Mouse (Mus musculus) gastrocnemius, adult 2 months (tissue): ENCODE results near the gene Disp3. TPM values are rescaled to one million over a fixed set of nuclear protein-coding genes. Genes with fewer than 3 reads are reported as not detected.

Experiments
- DNase-seq: peaks from one replicate; pipeline ENCODE4 v3.0.0; 2022
- H3K27ac ChIP-seq: fragments of 200-600 bp; 2 replicates; pipeline ENCODE4 v1.8.1; 2022; ENCODE audit warnings: mild to moderate bottlenecking
- H3K4me3 ChIP-seq: fragments of 200-600 bp; 2 replicates; pipeline ENCODE4 v1.8.1; 2022; ENCODE audit warnings: mild to moderate bottlenecking, moderate library complexity
- CTCF ChIP-seq: fragments of 200-600 bp; IDR thresholded peaks from 2 replicates; pipeline ENCODE4 v1.8.1; 2022; ENCODE audit warnings: antibody characterized with exemption, mild to moderate bottlenecking, moderate library complexity
- intact Hi-C: fragments of 180-260 bp; cut with DNase I; formaldehyde crosslinking; loops from one replicate; pipeline ENCODE4 v1.15.1; 2025
- total RNA-seq, 2 experiments: library from RNA; stranded (reverse); gene quantifications; 2 replicates each; pipeline ENCODE4 v1.2.3; 2021

The Disp3 gene
- total RNA-seq, 2 experiments from 2014 or later: not detected

DNA sequence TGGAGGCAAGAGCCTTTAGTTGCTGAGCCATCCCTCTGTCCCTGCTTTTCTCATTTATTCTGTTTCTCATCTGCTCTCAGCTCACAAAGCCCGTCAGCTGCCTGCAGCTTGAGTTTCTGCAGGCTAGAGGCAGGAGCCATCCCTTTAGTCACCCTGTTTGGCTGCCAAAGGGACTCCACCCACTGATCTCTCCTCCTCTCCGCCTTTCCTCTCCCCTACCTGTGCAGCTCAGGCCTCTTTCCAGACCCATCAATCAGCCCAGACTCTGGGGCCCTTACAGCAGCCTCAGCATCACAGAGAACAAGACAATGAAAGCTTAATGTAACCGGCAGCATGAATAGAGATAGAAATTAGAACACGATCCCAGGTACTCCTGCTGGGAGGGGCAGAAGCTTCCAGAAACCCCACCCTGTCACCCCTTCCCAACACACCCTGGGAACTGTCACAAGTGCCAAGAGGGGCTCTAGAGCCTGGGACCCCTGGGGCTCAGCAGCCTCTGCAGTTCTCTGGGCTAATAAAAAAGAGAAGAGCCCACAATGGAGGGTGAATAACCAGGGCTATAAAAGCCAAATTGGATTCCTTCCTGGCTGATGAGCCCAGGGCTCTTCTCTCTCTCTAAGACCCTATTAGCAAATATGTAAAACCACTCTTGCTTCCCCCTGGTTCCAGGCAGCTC lies 10.8 kb downstream of the Disp3 start:
- H3K27ac ChIP-seq: no peak overlapping the region
- intact Hi-C loops: no loop called here
- DNase-seq: no peak
- TF ChIP-seq CTCF: no peak
- no peak overlapping the region for H3K4me3 ChIP-seq

DNA sequence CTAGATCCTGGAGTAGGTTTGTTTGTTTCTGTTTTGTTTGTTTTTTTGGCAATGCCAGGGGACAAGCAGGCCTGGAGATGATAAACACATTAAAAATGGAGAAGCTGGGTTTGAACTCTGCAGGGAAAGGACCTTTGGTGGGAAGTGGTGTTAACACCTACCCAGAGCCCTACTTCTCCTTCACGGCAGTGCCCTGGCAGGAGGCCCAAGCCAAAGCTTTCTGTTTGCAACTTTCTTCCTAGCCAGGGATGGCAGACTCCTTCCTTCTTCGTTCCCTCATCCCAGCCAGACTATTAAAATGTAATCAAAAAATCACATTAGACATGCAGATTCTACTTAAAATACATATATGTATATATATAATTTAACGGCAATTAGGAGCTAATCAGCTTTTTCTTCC lies 13.1 kb downstream of the Disp3 start:
- intact Hi-C loops: no loop called here
- no peak overlapping the region for H3K4me3 ChIP-seq
- DNase-seq: no peak
- no peak for TF ChIP-seq CTCF
- no peak overlapping the region for H3K27ac ChIP-seq

DNA sequence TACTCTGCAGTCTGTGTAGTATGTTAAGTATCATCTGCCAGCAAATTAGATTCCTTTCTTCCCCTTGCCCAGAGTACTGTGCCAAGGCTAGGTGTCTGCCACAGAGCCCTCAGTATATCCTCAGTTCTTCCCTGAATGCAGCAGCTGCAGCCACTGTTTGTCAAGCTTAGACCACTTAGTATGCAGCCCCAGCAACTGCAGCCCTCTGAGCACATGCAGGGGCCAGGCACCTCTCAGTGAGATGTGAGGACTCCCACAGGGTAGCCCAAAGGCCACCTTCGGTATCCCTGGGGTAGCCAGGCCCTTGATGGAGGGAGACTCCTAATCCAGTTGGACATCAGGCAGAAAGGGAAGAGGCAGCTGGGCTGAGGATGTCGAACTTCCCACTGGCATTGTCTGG lies 14.5 kb downstream of the Disp3 start:
- DNase-seq: no peak
- TF ChIP-seq CTCF: no peak
- Histone ChIP-seq H3K4me3 (no peak overlapping the region), H3K27ac (no peak overlapping the region)
- intact Hi-C loops: no loop called here

DNA sequence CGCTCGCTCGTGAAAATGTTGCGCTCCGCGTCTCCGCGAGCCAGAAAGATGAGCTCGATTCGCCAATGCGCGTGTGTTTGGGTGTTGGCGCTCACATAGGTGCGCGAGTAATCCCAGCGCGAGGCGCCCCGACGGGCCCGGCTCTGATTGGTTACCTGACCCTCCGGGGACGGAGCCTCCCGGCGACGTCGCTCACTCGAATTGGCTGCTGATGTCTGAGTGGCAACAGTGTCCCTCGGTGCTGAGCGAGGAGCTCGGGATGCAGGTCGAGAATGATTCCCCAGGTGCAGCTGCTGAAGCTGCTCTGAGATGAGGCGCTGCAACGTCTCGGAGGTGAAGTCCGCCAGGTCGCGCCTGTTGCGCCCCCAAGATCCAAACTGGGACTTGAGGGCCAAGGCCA lies 16.1 kb downstream of the Disp3 start:
- DNase-seq: no peak
- no peak for TF ChIP-seq CTCF
- Histone ChIP-seq H3K27ac (no peak overlapping the region), H3K4me3 (no peak overlapping the region)
- intact Hi-C loops: no loop called here

DNA sequence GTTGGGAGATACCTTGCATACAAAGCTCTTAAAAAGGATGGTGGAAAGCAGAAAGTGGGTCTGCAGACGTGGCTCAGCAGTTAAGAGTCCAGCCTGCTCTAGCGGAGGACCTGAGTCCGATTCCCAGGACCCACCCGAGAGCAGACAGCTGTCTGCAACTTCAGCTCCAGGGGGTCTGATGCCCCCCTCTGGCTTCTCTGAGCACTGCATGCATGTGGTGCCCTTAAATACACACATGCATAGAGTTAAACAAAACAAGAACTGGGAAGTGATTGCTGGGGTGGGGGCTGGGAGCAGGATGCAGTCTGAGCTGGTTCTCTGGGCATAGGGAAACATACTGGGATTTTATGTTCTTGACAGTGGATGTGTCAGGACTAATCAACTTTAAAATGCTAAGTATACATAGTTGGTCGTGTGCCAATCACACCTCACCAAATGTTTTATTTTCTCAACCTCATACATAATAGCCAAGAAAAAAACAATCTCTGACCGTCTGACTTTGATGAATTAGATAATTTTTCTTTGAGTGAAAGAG lies 20.7 kb downstream of the Disp3 start:
- TF ChIP-seq CTCF: no peak

DNA sequence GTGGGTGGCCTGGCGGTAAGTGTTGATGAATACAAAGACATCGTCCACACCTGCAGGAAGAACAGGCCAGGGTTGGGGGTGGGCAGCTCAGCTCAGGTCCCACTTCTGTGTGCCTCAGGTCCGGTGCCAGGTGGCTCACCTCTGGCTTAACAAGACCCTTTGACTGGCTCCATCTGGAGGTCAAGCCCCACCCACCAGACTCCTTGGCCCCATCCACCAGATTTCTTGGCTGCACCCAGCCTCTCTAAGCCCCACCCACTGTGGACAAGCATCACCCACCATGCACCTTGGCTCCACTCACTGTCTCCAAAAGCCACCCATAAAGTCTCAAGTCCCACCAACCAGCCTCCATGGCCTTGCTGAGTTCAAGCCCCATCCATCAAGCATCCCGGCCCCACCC lies 27.8 kb downstream of the Disp3 start:
- intact Hi-C loops: no loop called here
- no peak for TF ChIP-seq CTCF
- no peak for DNase-seq
- Histone ChIP-seq H3K4me3 (no peak overlapping the region), H3K27ac (no peak overlapping the region)

More for the DNA sequence above, 20.7 kb downstream of the Disp3 start:
- no peak overlapping the region for H3K27ac ChIP-seq
- no peak overlapping the region for H3K4me3 ChIP-seq
- intact Hi-C loops: no loop called here
- no peak for DNase-seq

DNA sequence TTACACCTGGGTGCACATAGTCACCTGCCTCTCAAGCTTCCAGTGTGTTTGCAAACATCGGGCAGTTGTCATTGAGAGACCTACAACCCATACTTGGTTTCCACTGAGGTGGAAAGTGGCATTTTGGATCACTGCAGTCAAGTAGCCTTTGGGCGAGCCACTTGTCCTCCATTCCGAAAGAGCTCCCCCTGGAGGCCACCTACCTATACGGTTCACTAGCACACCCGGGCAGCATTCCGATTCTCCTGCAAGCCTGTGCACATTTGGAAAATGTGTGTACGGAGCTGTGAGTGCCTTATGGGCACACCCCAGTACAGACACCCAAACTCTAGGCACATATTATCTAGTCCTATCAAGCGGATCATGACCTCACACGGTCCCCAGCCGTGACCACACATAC lies 38.4 kb downstream of the Disp3 start:
- intact Hi-C loops: no loop called here
- Histone ChIP-seq H3K27ac (no peak overlapping the region), H3K4me3 (no peak overlapping the region)
- no peak for DNase-seq
- TF ChIP-seq CTCF: peak; percentile 13; the same call in 1 of the 2 replicates

DNA sequence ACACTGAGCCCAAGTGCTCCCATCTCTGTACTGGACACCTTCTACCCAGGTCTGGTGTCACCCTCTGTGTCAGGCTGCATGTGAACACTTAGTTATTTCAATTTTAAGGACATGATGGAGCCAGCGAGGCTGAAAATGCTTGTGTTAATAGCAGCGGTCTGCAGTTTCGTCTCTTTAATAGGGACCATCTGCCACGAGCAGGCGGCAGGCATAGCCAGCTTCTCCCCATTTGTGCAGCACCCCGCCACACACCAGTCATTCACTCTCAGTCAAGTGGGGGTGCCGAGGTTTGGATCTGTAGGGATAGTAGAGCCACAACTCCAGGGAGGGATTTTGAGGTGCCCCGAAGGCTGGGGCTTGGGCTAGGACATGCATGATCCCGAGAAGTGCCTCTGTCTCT lies 47.4 kb downstream of the Disp3 start:
- no peak for TF ChIP-seq CTCF
- no peak overlapping the region for H3K4me3 ChIP-seq
- intact Hi-C loops: no loop called here
- no peak overlapping the region for H3K27ac ChIP-seq
- no peak for DNase-seq

DNA sequence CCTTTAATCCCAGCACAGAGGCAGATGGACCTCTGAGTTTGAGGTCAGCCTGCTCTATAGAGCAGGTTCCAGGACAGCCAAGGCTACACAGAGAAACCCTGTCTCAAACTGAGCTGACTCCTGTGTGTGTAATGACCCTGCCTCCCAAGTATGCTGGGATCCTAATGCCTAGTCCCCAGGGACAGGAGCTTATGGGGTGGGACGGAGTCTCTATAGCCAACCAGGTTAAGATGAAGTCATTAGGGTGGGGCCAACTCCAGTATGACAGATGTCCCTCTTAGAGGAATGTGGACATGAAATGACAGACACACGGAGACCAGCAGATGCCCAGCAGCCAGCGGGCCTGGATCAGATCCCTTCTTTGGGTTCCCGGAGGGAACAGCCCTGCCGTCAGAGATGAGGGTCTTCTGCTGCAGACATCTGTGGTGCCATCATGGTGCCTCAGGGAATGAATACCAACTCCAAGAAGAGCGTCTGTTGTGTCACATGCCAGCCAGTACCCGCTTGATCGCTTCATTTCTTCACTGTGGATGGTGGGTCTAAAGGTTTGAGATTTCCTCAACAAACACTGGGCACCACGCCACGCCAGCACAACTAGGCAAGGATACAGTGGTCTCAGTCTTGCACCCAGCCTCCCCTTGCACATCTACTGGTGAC lies 48.2 kb downstream of the Disp3 start:
- intact Hi-C loops: no loop called here
- no peak for TF ChIP-seq CTCF
- DNase-seq: no peak

DNA sequence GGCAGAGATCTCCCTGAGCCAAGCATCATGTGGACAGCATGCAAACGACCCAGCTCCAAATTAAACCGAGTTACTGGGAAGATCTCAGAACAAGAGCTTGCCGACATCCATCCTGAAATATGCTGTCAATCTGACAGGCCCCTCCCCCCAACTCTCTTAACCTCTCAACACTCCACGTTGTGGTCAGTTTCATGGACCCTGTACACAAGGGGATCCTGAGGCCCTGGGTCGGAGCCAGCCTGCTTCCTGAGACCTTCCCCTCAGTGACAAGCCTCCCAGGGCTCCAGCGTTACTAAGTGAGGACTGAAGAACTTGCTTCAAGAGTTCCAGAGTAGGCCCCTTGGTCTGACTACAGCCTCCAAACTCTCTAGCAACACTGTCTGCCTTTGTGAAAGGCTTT lies 48.8 kb downstream of the Disp3 start:
- no peak for TF ChIP-seq CTCF
- no peak for DNase-seq
- H3K4me3 ChIP-seq: no peak overlapping the region
- no peak overlapping the region for H3K27ac ChIP-seq
- intact Hi-C loops: no loop called here

More for the DNA sequence above, 48.2 kb downstream of the Disp3 start:
- Histone ChIP-seq H3K27ac (no peak overlapping the region), H3K4me3 (no peak overlapping the region)

DNA sequence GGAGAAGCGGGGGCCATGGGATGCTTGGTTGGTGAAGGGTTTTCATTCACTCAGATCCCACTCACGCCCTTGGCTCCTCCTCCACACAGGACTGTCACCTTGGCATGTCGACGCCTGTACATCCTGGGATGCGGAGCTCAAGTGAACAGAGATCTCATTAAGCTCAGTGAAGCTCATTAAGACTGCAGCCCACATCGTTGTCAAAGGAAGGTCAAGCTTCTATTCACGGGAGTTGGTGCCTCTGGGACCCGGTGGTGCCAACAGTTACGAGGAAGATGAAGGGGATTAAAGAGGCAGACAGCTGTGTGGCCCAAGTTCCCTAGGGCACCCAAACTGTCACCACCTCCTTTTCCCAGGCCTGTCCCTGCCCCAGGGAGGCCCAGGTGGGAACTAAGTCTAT lies 49.5 kb downstream of the Disp3 start:
- intact Hi-C loops: no loop called here
- no peak overlapping the region for H3K27ac ChIP-seq
- no peak overlapping the region for H3K4me3 ChIP-seq
- no peak for DNase-seq
- no peak for TF ChIP-seq CTCF

DNA sequence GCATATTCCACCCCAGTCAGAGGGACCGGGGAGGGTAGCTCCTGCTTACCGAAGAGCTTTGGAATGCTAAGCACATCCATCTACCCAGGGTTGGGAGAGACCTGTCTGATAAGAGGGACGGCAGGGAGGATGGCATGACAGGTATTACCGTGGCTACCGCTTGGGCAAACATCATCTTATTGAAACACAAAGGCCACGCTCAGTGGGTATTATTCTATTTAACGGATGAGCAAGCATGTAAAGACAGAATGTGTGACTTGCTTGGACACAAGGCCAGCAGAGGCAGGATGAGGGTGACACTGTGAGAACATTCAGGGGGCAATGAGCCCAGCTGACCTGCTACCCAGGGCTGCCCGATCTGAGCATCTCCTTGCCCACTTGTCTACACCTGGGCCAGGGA lies 51.1 kb downstream of the Disp3 start:
- no peak overlapping the region for H3K4me3 ChIP-seq
- no peak for DNase-seq
- no peak for TF ChIP-seq CTCF
- no peak overlapping the region for H3K27ac ChIP-seq
- intact Hi-C loops: no loop called here

DNA sequence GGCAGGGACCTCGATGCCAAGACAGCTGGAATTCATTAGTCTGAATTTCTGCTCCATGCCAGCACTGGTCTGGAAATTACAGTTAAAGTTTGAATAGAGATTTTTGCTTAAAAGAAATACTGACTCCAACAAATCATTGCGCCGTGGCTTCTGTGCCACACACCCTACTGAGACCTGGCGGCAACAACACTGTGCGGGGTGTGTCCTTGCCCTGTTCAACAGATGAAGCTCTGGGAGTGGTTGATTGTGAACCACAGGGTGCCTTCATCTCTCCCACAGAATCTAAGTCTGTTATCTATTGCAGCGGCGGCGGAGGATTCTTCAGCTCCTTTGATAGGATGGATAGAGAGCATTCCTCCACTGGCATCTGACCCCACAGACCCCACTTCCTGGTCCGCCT lies 54.7 kb downstream of the Disp3 start:
- no peak for TF ChIP-seq CTCF
- no peak overlapping the region for H3K27ac ChIP-seq
- intact Hi-C loops: no loop called here
- H3K4me3 ChIP-seq: no peak overlapping the region
- no peak for DNase-seq

DNA sequence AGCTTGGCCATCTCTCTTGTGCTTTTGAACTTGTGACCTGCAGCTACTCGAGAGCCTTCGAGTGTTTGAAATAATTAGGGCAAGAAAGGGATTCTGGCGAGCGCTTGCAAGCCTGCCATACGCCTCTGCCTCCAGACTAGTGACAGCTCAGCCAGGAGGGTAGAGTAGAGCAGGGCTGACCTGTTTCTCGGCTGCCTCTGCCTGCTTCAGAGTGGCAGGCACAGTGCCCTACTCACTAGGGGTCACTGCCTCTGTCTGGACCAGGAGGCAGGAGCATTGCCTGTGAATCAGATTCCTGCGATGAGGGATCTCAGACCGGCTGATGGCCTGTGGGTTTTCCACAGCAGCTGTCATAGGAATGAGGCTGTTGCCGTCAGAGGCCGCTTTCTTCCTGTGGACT lies 55.1 kb downstream of the Disp3 start:
- DNase-seq: no peak
- Histone ChIP-seq H3K27ac (no peak overlapping the region), H3K4me3 (no peak overlapping the region)
- TF ChIP-seq CTCF: no peak
- intact Hi-C loops: no loop called here
